Mouse (Mus musculus): ENCODE measurements around the gene Yars2. TPM values are rescaled to one million over a fixed set of nuclear protein-coding genes. Genes with fewer than 3 reads are reported as not detected.
"Not testable (repeated sequence)": the region's sequence is repeated elsewhere in the genome, so short reads cannot be mapped to it uniquely, and the experiment has no call there.

Yars2 gene
- polyA plus RNA-seq, 1 experiment = 22.4 TPM

DNA sequence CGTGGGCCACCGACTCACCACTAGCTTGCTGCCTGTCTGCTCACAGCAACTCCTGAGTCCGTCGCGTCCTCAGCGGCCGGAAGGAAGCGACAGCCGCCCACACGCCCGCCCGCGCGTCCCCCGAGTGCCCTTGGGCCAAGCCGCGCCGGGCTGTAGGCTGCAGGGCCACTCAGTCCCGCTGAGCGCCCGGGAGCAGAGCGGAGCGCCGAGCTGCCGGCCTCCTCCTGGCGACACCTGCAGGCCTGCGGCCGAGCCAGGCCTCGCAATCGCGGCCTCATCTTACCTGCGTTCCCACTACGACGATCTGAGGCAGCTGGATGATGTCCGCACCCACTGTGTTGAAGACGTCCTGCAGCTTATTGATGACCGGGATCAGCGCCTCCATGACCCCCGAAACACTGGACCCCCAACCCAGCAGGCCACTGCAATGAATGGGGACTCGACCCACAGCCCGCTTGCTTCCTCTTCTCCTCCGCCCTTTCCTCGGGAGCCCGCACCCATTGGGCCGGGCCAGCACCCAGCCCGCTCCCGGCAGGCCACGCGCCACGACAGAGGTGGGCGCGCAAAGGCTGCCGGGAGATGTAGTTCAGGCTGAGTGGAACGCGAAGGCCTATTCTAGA, 55.8 kb downstream of the Yars2 start, which contains the start of gene Dnm1l:
Gene Dnm1l, minus strand, starts transcription at position 479 of the 620 bp plus-strand sequence.
- Histone ChIP-seq H3K4me1 (ENCODE audit: control insufficient read depth, insufficient read depth, low read length) (no peaks in the 10 kb centered on the region), H3K4me3 (replicated peaks; ENCODE audit: insufficient read depth, low read depth, low read length) (peak within 1 kb of the TSS; percentile 99), H3K27ac (ENCODE audit: insufficient read depth, low read length) (peak within 1 kb of the TSS; percentile 90), H3K27me3 (ENCODE audit: control insufficient read depth, insufficient read depth, low read length) (no peaks in the 10 kb centered on the region)
- peak; percentile 94 for DNase-seq
- under 1% methylated on average over 55 of the region's 55 CpGs for WGBS
- peak; percentile 64; the same call in 1 of the 2 replicates for TF ChIP-seq POLR2A (IDR thresholded peaks at IDR 0.05; ENCODE audit: borderline replicate concordance, insufficient read depth, low read length)
- no peak for TF ChIP-seq CTCF (IDR thresholded peaks at IDR 0.05; ENCODE audit: borderline replicate concordance, insufficient read depth, low read depth, low read length)

DNA sequence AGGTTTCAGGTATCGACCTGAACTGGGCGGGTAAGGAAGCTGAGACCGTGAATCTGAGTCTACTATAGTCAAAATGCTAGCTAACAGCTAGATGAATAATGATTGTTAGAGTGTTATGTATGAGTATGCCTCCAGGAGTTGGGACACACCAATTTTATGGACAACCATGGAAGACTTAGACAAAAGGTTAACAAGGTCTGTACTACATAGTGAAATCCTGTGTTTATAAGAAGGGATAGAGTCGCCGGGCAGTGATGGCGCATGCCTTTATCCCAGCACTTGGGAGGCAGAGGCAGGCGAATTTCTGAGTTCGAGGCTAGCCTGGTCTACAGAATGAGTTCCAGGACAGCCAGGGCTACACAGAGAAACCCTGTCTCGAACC, 56.3 kb downstream of the Yars2 start:
- H3K27ac ChIP-seq (ENCODE audit: insufficient read depth, low read length); H3K27me3 ChIP-seq (ENCODE audit: control insufficient read depth, insufficient read depth, low read length); H3K4me1 ChIP-seq (ENCODE audit: control insufficient read depth, insufficient read depth, low read length); DNase-seq; H3K4me3 ChIP-seq (replicated peaks; ENCODE audit: insufficient read depth, low read depth, low read length): not testable (repeated sequence)
- WGBS = 54% methylated on average over 9 of the region's 9 CpGs

Other genes with a start within 250 kb of the Yars2 start
- gene Pkp2, start 89.6 kb upstream of the Yars2 start, polyA plus RNA-seq (2012; rRNA removed) = 1.7 TPM in 2 replicates
- gene Dnm1l, start 56.0 kb downstream of the Yars2 start, polyA plus RNA-seq (2012; rRNA removed) = 117 TPM in 2 replicates